Mouse (Mus musculus): Measurements from ENCODE around the gene Sohlh2. TPM values are rescaled to one million over a fixed set of nuclear protein-coding genes. Genes with fewer than 3 reads are reported as not detected.

Sohlh2 gene
- 0.06 TPM in 1 of 2 replicates, not detected in the other for polyA plus RNA-seq (2012; rRNA removed)

- no peak within 1 kb of the TSS for H3K27ac ChIP-seq (ENCODE audit: insufficient read depth, low read length)
- 93% methylated on average over 21 of the region's 22 CpGs for WGBS
- H3K27me3 ChIP-seq (ENCODE audit: control insufficient read depth, insufficient read depth, low read length), result no peaks in the 10 kb centered on the region
- DNase-seq (ENCODE audit: low read depth in 1 of 2, low spot score in 2 of 2), result no peak
- H3K4me1 ChIP-seq (ENCODE audit: control insufficient read depth, insufficient read depth, insufficient read length), result no peaks in the 10 kb centered on the region
- TF ChIP-seq CTCF (IDR thresholded peaks at IDR 0.05; ENCODE audit: extremely low read depth, insufficient read depth, insufficient read length, insufficient replicate concordance), result no peak
- no peak for TF ChIP-seq POLR2A (IDR thresholded peaks at IDR 0.05; ENCODE audit: low read depth, low read length)
- no peak within 1 kb of the TSS for H3K4me3 ChIP-seq (ENCODE audit: extremely low read depth, insufficient read depth, insufficient read length)
- no peaks in the 10 kb centered on the region for H3K36me3 ChIP-seq (ENCODE audit: control insufficient read depth, insufficient read depth, low read length)
Measured at GRCm38 (mm10) chr3:55181766-55182165, at the start of gene Sohlh2. Sohlh2 (plus strand) TSS chr3:55182028.

DNA sequence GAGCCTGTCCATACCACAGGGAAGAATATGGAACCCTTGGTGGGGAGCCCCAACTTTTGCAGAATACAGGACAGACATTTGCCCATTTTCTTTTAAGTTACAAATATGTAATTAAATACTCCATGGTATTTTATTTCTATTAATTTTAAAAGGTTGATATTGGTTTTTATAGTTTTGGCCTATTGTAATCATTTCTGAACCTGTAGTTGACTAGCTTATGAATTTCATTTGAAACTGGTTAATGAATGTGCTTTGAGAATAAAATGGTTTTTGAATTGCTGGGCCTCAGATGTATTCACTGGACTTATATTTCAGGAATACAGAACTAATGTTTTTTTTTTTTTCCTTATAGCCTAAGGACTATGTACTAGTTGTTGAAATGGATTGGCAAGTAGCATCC, 44.8 kb upstream of the Sohlh2 start, which contains the start of gene Ccdc169:
TSS of gene Ccdc169 (plus strand) at position 301 of the 400 bp plus-strand sequence.
- DNase-seq (ENCODE audit: low read depth in 1 of 2, low spot score in 2 of 2), result no peak
- Histone ChIP-seq H3K27ac (ENCODE audit: insufficient read depth, low read length) (no peak within 1 kb of the TSS), H3K27me3 (ENCODE audit: control insufficient read depth, insufficient read depth, low read length) (no peaks in the 10 kb centered on the region), H3K4me3 (ENCODE audit: extremely low read depth, insufficient read depth, insufficient read length) (no peak within 1 kb of the TSS), H3K36me3 (ENCODE audit: control insufficient read depth, insufficient read depth, low read length) (peaks cover 12% of the 10 kb centered on the region), H3K4me1 (ENCODE audit: control insufficient read depth, insufficient read depth, insufficient read length) (no peaks in the 10 kb centered on the region)
- TF ChIP-seq CTCF (IDR thresholded peaks at IDR 0.05; ENCODE audit: extremely low read depth, insufficient read depth, insufficient read length, insufficient replicate concordance) (no peak), POLR2A (IDR thresholded peaks at IDR 0.05; ENCODE audit: low read depth, low read length) (no peak)

- no peak for DNase-seq (ENCODE audit: low read depth in 1 of 2, low spot score in 2 of 2)
- peaks cover 7% of the 10 kb centered on the region for H3K36me3 ChIP-seq (ENCODE audit: control insufficient read depth, insufficient read depth, low read length)
- H3K4me3 ChIP-seq (ENCODE audit: extremely low read depth, insufficient read depth, insufficient read length), result no peak overlapping the region
- H3K27me3 ChIP-seq (ENCODE audit: control insufficient read depth, insufficient read depth, low read length), result no peaks in the 10 kb centered on the region
- H3K27ac ChIP-seq (ENCODE audit: insufficient read depth, low read length), result no peak overlapping the region
- TF ChIP-seq CTCF (IDR thresholded peaks at IDR 0.05; ENCODE audit: extremely low read depth, insufficient read depth, insufficient read length, insufficient replicate concordance), result no peak
- TF ChIP-seq POLR2A (IDR thresholded peaks at IDR 0.05; ENCODE audit: low read depth, low read length), result no peak
- no peaks in the 10 kb centered on the region for H3K4me1 ChIP-seq (ENCODE audit: control insufficient read depth, insufficient read depth, insufficient read length)
- 92% methylated on average over 12 of the region's 12 CpGs for WGBS
Measured at GRCm38 (mm10) chr3:55139837-55140236, 42.0 kb upstream of the Sohlh2 start.

GRCm38 (mm10) chr3:55141401-55141800, 40.4 kb upstream of the Sohlh2 start:
- 91% methylated on average over 2 of the region's 2 CpGs for WGBS

GRCm38 (mm10) chr3:55144916-55145315, 36.9 kb upstream of the Sohlh2 start:
- Histone ChIP-seq H3K36me3 (ENCODE audit: control insufficient read depth, insufficient read depth, low read length) (no peaks in the 10 kb centered on the region), H3K4me3 (ENCODE audit: extremely low read depth, insufficient read depth, insufficient read length) (no peak overlapping the region), H3K27ac (ENCODE audit: insufficient read depth, low read length) (no peak overlapping the region), H3K27me3 (ENCODE audit: control insufficient read depth, insufficient read depth, low read length) (no peaks in the 10 kb centered on the region), H3K4me1 (ENCODE audit: control insufficient read depth, insufficient read depth, insufficient read length) (no peaks in the 10 kb centered on the region)
- WGBS, result 84% methylated on average over 4 of the region's 4 CpGs
- DNase-seq (ENCODE audit: low read depth in 1 of 2, low spot score in 2 of 2), result no peak
- TF ChIP-seq CTCF (IDR thresholded peaks at IDR 0.05; ENCODE audit: extremely low read depth, insufficient read depth, insufficient read length, insufficient replicate concordance) (no peak), POLR2A (IDR thresholded peaks at IDR 0.05; ENCODE audit: low read depth, low read length) (no peak)

More at GRCm38 (mm10) chr3:55141401-55141800, 40.4 kb upstream of the Sohlh2 start:
- no peak for DNase-seq (ENCODE audit: low read depth in 1 of 2, low spot score in 2 of 2)
- Histone ChIP-seq H3K27me3 (ENCODE audit: control insufficient read depth, insufficient read depth, low read length) (no peaks in the 10 kb centered on the region), H3K4me3 (ENCODE audit: extremely low read depth, insufficient read depth, insufficient read length) (no peak overlapping the region), H3K4me1 (ENCODE audit: control insufficient read depth, insufficient read depth, insufficient read length) (no peaks in the 10 kb centered on the region), H3K27ac (ENCODE audit: insufficient read depth, low read length) (no peak overlapping the region), H3K36me3 (ENCODE audit: control insufficient read depth, insufficient read depth, low read length) (0 out of 2 replicates have a peak, but pooled peaks cover 1% of the 10 kb centered on the region)
- TF ChIP-seq POLR2A (IDR thresholded peaks at IDR 0.05; ENCODE audit: low read depth, low read length), result no peak
- no peak for TF ChIP-seq CTCF (IDR thresholded peaks at IDR 0.05; ENCODE audit: extremely low read depth, insufficient read depth, insufficient read length, insufficient replicate concordance)

DNA sequence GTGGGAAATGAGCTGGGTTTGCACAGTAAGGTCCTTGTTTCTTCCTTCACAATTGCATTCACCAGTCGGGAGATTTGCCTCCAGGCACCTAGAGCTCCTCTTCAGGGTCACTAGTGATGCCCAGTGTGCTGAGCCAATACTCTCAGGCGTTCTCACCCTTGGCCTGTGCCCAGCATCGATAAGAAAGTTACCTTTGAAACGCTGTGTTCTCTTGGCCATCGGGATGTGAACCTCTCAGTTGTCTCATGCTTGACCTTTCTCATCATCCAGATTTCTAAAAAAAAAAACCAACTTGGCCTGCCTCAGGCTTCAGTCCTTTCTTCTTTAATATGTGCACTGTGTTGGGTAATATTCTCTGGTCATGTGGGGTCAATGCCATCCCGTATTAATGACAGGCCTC, 35.4 kb upstream of the Sohlh2 start:
- WGBS, result 88% methylated on average over 6 of the region's 6 CpGs
- no peak for DNase-seq (ENCODE audit: low read depth in 1 of 2, low spot score in 2 of 2)
- no peaks in the 10 kb centered on the region for H3K4me1 ChIP-seq (ENCODE audit: control insufficient read depth, insufficient read depth, insufficient read length)
- H3K36me3 ChIP-seq (ENCODE audit: control insufficient read depth, insufficient read depth, low read length), result no peaks in the 10 kb centered on the region
- TF ChIP-seq CTCF (IDR thresholded peaks at IDR 0.05; ENCODE audit: extremely low read depth, insufficient read depth, insufficient read length, insufficient replicate concordance) (no peak), POLR2A (IDR thresholded peaks at IDR 0.05; ENCODE audit: low read depth, low read length) (no peak)
- no peak overlapping the region for H3K4me3 ChIP-seq (ENCODE audit: extremely low read depth, insufficient read depth, insufficient read length)
- H3K27me3 ChIP-seq (ENCODE audit: control insufficient read depth, insufficient read depth, low read length), result no peaks in the 10 kb centered on the region
- no peak overlapping the region for H3K27ac ChIP-seq (ENCODE audit: insufficient read depth, low read length)

DNA sequence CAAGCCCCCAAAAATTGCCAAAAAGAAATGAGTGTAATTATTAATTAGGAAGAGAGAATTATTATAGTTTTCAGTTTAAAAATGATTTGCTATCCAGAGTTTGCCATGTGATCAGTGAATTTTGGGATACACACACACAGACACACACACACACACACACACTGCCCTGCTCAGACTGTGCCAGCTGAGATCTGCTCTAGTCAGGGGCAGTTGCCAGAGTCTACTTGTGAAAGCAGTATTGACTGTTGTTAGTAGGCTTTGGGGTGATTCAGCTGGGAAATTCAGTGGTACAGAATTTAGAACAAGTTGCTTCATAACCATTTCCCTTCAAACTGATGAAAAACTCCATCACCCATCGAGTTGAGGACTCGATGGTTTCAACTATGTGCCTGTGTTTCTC, 34.7 kb upstream of the Sohlh2 start:
- DNase-seq (ENCODE audit: low read depth in 1 of 2, low spot score in 2 of 2), result no peak
- WGBS, result 77% methylated on average over 2 of the region's 2 CpGs
- no peaks in the 10 kb centered on the region for H3K27me3 ChIP-seq (ENCODE audit: control insufficient read depth, insufficient read depth, low read length)
- TF ChIP-seq POLR2A (IDR thresholded peaks at IDR 0.05; ENCODE audit: low read depth, low read length) (no peak), CTCF (IDR thresholded peaks at IDR 0.05; ENCODE audit: extremely low read depth, insufficient read depth, insufficient read length, insufficient replicate concordance) (no peak)
- no peaks in the 10 kb centered on the region for H3K4me1 ChIP-seq (ENCODE audit: control insufficient read depth, insufficient read depth, insufficient read length)
- no peak overlapping the region for H3K27ac ChIP-seq (ENCODE audit: insufficient read depth, low read length)
- no peaks in the 10 kb centered on the region for H3K36me3 ChIP-seq (ENCODE audit: control insufficient read depth, insufficient read depth, low read length)
- no peak overlapping the region for H3K4me3 ChIP-seq (ENCODE audit: extremely low read depth, insufficient read depth, insufficient read length)
